Mouse (Mus musculus) bone marrow, adult 2 months (tissue): ENCODE measurements at regions not wholly inside any gene's neighbourhood (a gene's known extent, or its start where the extent isn't known, plus 50 kb on each side); places are given as distances from the start of the nearest gene placed in this dataset.

ENCODE experiments used
- H3K27ac ChIP-seq: fragments of 200-500 bp; 2 replicates; pipeline ENCODE4 v1.5.1; 2012; ENCODE audit warnings: low read depth, mild to moderate bottlenecking, control low read depth, inconsistent platforms, low read length; ENCODE audit not compliant: control insufficient read depth, poor library complexity, insufficient read depth
- H3K4me1 ChIP-seq: fragments of 200-500 bp; 2 replicates; pipeline ENCODE4 v1.6.1; 2011; ENCODE audit warnings: low read length; ENCODE audit not compliant: control insufficient read depth, insufficient read depth
- H3K4me3 ChIP-seq: fragments of 200-500 bp; replicated peaks from 2 replicates; pipeline ENCODE3; 2011; ENCODE audit warnings: mild to moderate bottlenecking, low read depth, low read length, control low read depth; ENCODE audit not compliant: control insufficient read depth
- CTCF ChIP-seq: fragments of 200-500 bp; IDR thresholded peaks from 2 replicates; pipeline ENCODE4 v1.5.1; 2011; ENCODE audit warnings: low read length, control low read depth; ENCODE audit not compliant: control insufficient read depth, insufficient read depth
- POLR2A ChIP-seq: fragments of 200-500 bp; IDR thresholded peaks from 2 replicates; pipeline ENCODE4 v1.6.1; 2011; ENCODE audit warnings: low read depth, mild to moderate bottlenecking, control low read depth, low read length, borderline replicate concordance; ENCODE audit not compliant: control insufficient read depth
- WGBS: fragments of 180-500 bp; shearing (Covaris S2); methylation state at CpG from one replicate; pipeline ENCODE4 v1.1.7; 2018; 5-methylcytosine and 5-hydroxymethylcytosine counted together

DNA sequence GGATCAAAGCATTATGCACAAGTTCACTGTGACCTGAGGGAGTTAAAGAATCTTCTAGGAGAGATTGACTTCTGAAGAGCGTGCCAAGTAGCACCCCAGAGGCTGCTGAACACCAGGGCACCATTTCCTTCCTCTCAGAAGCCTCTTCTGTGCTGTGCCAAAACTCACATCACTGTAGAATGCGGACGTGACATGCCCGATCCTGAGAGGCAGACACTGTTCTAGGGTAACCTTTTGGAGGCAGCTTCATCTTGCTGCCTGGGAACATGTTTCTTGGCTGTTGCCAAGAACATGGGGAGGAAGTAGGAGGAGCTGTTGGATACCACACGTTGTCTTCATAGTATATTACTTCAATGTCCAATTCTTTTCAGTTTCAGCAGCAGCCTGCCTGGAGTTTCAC is 114.9 kb upstream of the Dpt start:
- Histone ChIP-seq H3K27ac (no peak overlapping the region), H3K4me3 (no peak overlapping the region), H3K4me1 (no peaks in the 10 kb centered on the region)
- WGBS, result 3% methylated on average over 5 of the region's 5 CpGs
- TF ChIP-seq POLR2A (no peak), CTCF (no peak)

DNA sequence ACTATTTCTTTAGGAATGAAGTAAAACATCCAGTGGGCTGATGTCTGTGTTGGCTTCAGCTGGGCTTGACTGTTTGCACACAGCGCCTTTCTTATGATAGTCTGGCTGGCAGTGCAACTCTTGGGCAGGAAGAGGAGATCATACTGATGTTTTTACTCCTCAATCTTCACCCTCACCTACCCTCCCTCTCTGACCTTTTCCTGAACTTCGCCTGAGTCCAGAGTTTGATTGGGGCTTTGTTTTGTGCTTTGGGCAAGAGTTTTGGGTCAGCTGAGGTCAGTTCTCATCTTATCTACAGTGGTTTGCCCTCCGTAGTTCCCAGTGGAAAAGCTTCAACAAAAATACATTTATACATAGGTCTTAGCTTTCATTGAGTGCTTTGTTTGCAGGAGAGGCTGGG is 118.1 kb upstream of the Dpt start:
- TF ChIP-seq CTCF, result no peak
- no peak for TF ChIP-seq POLR2A
- H3K4me3 ChIP-seq, result no peak overlapping the region
- 76% methylated on average over 3 of the region's 3 CpGs for WGBS
- H3K27ac ChIP-seq, result no peak overlapping the region
- no peaks in the 10 kb centered on the region for H3K4me1 ChIP-seq

DNA sequence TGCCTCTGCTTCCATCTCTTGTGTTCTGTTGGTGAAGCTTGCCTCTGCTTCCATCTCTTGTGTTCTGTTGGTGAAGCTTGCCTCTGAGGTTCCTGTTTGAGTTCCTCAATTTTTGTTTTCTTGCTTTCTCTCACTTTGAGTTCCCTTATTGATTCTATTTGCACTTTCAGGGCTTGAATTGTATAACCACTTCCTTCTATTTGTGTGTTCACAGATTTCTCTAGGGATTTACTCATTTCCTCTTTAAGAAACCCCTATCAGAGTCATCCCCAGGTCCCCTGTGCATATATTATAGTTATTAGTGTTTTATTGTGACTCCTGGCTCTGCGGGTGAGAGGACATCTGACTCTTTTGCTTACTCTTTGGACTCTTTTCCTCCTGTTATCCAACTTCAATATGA is 144.2 kb upstream of the Dpt start:
- WGBS, result 84% methylated on average over 1 of the region's 1 CpGs
- TF ChIP-seq POLR2A, result no peak
- TF ChIP-seq CTCF, result no peak
- Histone ChIP-seq H3K4me1 (no peaks in the 10 kb centered on the region), H3K4me3 (no peak overlapping the region), H3K27ac (no peak overlapping the region)

DNA sequence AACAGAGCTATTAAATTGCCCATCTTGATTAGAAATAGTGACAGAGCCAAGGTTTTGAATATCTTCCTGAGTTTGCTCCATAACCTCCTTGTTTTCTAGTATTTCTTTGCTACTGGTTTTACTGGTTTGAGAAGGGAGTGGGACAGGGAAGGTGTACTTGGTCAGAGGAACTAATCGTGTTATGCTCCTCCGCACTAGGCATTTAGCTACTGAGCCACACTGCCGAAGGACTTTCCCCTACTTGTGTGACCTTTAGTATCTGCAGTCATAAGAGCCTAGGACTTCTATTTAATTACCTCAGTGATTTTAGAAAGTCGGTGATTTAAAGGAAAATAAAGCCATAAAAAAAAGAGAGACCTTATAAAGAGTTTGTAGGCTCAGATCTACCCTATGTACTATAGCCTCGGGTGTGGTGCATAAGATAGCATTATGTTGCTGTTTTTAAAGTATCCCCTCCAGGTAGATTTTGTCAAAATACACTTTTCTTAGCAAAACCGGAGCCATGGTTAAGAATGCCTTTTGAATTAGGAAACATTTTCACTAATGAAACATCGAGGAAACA is 158.5 kb upstream of the Dpt start:
- Histone ChIP-seq H3K4me3 (no peak overlapping the region), H3K4me1 (no peaks in the 10 kb centered on the region; the same call in 1 of the 2 replicates), H3K27ac (no peak overlapping the region)
- TF ChIP-seq CTCF (no peak), POLR2A (no peak)
- 76% methylated on average over 7 of the region's 7 CpGs for WGBS

DNA sequence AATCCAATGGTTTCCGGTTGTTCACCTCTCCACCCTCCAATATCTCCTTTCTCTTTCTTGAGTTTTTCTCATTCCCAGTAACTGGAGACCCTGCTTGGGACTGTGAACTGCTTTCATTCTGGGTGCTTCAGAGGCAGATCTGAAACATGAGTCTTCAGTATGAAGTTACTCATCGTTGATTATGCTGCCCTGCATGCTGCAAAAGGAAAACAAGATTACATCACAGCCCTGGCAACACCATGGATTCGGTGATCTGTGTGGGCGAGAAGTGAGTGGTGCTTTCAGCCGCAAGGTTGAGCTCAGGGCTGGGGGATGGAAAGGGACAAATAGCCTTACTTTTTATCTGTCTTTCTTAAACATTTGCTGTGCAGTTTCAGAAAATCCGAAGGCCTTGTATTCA is 164.8 kb upstream of the Dpt start:
- H3K4me1 ChIP-seq, result no peaks in the 10 kb centered on the region
- H3K4me3 ChIP-seq, result no peak overlapping the region
- TF ChIP-seq CTCF (no peak), POLR2A (no peak)
- no peak overlapping the region for H3K27ac ChIP-seq
- WGBS, result 82% methylated on average over 6 of the region's 6 CpGs

DNA sequence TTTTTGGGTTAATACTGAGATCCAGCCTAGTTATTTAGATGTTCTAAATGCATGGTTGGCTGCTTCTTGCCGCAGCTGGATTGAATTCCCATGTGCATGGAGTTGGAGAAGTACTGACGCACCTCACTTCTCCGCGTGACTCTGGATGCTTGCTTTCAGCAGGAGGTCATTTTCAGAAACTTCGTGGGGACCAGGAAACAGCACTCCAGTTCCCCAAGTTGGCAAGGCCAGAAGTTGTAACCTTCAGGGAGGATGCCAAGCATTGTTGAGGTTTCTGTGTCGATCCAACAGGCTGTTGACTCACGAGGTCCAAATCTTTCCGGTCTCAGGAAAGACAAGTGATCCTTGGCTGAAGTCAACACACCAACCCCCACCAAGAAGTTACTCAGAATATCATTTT is 167.6 kb upstream of the Dpt start:
- TF ChIP-seq CTCF, result no peak
- TF ChIP-seq POLR2A, result no peak
- Histone ChIP-seq H3K4me3 (no peak overlapping the region), H3K4me1 (no peaks in the 10 kb centered on the region), H3K27ac (no peak overlapping the region)
- 78% methylated on average over 8 of the region's 8 CpGs for WGBS

DNA sequence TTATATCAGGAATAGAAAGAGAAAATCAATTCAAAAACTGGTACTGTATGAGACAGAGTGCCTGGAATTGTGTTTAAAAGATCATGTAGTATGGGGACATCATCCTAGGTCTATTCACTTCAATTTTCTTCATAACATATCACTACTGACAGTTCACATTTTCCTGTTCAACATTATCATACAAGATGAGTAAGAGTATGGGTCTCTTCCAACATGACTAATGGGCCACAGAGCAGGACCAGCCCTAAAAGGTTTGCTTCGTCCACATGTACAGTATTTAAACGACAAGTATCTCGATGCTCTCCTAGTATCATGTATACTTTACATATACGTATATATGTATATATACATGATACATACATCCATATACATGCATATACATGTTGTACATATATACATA is 164.8 kb upstream of the Atp1b1 start:
- no peak for TF ChIP-seq POLR2A
- TF ChIP-seq CTCF, result no peak
- Histone ChIP-seq H3K4me3 (no peak overlapping the region), H3K4me1 (no peaks in the 10 kb centered on the region), H3K27ac (no peak overlapping the region)
- 78% methylated on average over 4 of the region's 4 CpGs for WGBS

DNA sequence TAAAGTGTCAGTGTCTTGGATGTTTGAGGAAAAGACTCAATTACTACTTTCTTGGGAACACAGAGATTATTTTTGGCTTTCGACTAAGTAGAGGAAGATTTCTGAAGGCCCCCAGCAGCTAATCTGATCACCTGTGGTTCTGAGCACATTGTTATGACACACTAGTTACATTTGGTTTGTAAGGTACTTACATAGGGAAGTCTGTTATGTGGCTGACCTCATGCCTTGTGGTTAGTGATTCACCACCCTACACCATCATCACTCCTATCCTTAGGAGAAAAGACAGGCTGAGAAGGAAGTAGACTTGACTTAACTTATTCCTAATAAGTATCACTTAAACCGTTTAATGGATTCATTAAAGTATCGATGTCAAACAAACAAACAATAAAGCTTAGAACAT is 164.3 kb upstream of the Atp1b1 start:
- H3K4me1 ChIP-seq, result no peaks in the 10 kb centered on the region
- 74% methylated on average over 3 of the region's 3 CpGs for WGBS
- TF ChIP-seq POLR2A, result no peak
- TF ChIP-seq CTCF, result no peak
- no peak overlapping the region for H3K27ac ChIP-seq
- no peak overlapping the region for H3K4me3 ChIP-seq

DNA sequence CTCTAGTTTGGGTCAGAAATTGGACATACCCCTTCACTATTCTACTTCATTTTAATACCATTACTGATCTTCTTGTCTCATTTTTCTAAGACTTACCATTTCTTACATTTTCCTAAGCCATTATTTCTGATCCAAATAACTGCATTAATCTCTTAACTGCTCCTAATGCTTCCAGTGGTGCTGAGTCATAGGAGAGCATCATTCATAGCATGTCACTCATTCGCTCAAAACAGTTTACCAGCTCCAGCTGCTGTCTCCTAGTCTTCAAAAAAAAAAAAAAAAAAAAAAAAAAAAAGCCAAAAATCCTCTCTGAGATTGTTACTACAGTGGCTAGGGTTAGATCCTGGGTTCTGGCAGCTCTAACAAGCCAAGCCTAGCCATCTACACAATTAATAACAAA is 162.0 kb upstream of the Atp1b1 start:
- no peak for TF ChIP-seq CTCF
- no peak for TF ChIP-seq POLR2A
- no peak overlapping the region for H3K4me3 ChIP-seq
- 81% methylated on average over 1 of the region's 1 CpGs for WGBS
- H3K4me1 ChIP-seq, result no peaks in the 10 kb centered on the region
- no peak overlapping the region for H3K27ac ChIP-seq

DNA sequence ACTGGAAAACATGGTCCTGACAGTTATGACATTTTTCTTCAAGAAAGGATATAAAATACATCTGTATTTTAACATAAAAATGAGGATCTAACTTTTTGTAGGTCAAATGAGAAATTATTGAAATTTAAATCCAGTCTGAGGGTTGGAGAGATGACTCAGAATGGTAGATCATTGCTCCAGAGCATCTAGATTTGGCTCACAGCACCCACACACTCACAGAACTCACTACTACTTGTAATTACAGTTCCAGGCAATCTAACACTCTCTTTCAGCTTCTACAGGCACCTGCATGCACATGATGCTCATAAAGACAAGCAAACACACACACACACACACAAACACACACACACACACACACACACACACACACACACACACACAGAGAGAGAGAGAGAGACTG is 159.7 kb upstream of the Atp1b1 start:
- Histone ChIP-seq H3K4me3 (no peak overlapping the region), H3K27ac (no peak overlapping the region), H3K4me1 (no peaks in the 10 kb centered on the region)
- TF ChIP-seq POLR2A (no peak), CTCF (no peak)
